Mouse (Mus musculus): Measurements from ENCODE around the gene Pgghg.
A peak's percentile ranks its signal among the peaks of the same experiment; 100 is the strongest.

The Pgghg gene

DNA sequence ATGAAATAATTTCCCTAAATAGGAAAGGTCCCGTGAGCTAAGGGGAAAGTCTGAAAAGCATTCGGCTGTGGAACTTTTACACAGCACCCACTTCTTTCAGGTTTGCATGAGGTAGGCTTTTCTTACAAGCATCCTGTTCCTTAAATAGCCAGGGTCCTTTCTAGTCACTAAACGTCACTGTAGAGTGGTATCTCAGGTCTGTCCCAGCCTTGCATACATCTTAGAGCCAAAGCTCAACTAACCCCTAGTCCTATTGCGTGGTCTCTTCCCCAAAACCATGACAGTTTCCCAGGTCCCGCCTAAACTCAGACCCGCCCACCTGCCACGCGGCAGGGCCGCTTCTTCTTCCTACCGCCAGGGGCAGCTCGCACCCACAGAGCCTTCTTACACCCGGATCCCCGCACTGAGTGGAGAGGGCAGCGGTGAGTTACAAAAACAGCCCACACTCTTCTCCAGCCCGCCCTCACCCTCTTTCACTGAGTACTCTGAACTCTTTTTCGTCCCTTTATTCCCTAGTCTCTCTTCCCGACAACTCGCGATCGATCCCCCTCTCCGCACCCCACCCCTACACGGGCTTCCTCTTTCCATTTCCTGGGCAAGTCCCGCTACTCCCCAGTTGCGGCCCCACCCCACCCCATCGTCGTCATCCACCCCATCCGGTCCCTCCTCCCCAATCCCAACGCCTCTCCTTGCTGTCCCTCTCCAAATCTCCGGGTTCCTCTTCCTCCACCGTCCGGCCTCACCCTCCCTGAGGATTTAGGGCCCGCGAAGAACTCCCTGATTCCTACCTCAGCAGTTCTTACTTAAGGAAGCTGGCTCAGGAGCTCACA is at the start of gene Pgghg:
Pgghg (plus strand) TSS at position 170 of the 830 bp plus-strand sequence.
- peak; percentile 43 for DNase-seq

DNA sequence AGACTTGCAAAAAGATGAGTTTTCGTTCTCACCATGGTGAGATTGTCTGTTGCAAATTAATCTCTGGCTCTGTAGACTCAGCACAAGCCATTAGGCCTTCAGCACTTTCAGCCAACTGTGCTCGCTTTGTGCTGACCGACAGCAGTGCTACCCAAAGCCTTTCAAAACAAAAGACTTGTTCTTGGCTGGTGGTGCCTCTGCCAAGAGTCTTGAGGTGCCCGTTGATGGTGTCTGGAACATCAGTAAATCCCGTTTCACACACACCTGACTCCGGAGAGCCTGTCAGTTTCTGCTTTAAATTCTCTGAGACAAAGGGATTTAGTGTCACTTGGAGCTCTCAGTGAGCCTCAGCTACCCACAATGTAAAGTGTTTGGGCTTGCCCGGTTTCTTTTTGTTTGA is 47.2 kb upstream of the Pgghg start:
- no peak for DNase-seq

DNA sequence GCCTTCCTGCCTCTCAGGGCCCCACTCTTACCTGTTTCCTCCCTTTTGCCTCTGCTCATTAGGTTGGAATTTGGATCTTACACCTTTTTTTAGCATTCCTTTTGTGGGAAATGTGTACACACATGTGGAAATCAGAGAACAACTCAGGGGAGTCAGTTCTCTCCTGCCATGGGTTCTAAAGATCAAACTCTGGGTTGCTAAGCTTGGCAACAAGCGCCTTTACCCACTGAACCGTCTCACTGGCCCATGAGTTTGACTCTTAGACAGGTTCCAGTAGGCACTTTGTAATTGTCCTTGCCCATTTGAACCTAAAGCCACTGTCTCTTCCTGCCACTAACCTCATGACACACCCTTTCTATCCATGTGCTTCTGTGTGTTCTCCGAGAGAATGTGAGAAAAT is 46.6 kb upstream of the Pgghg start:
- no peak for DNase-seq

DNA sequence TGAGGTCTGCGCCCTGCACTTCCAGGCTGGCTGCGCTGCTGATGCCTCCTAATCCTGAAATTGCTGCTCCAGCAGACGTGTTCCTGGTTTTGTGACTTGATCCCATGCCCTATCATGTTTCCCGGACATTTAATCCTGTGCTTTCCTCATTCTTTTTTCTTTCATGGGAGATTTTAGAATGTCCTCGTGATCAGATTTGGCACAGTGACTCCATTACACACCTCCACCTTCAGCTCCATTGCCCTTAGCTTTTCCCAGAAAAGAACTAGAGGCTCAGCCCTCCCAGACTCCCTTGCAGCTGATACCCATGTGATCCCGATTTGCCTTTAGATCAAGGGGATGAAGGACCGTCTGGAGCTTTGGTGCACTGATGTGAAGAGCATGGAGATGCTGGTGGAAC is 43.3 kb upstream of the Pgghg start:
- DNase-seq: no peak

DNA sequence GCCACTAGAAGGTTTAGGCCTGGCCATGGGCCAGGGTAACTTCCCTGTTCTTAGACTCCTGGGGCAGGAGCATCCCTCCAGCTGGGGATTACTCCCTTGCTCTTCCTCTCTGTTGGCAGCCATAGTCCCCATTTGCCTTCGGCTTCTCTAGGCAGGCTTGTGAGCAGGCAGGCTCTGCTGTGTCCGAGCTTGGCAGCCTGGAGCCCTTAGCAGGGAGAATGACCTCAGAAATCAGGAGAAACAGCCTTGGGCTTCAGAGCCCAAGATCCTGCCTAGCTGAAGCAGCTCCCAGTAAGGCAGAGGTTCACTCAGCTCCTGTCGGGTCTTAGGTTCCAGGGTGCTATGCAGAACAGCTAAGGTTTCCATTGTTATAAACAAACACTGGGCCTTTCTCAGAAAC is 42.1 kb upstream of the Pgghg start:
- no peak for DNase-seq

DNA sequence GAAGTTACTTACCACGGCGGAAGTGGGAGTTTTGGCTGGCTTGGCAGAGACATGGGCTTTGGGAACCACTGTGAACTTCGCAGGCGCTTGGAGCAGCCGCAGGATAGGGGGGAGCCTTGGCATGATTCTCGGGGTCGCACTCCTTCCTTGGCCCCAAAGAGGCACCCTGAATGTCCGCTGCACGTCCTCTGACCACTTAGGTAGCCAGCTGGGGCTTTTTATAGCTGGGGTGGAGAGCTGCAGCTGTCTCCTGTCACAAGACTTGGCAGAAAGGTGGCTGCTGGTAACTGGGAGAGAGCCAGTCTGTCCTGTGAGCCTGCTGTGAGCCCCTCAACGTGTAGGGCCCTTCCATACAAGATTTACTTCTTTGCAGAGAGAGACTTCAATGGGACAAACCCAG is 41.0 kb upstream of the Pgghg start, which contains the start of gene Cox8b:
Cox8b (minus strand) TSS at position 227 of the 400 bp plus-strand sequence.
- DNase-seq: no peak

DNA sequence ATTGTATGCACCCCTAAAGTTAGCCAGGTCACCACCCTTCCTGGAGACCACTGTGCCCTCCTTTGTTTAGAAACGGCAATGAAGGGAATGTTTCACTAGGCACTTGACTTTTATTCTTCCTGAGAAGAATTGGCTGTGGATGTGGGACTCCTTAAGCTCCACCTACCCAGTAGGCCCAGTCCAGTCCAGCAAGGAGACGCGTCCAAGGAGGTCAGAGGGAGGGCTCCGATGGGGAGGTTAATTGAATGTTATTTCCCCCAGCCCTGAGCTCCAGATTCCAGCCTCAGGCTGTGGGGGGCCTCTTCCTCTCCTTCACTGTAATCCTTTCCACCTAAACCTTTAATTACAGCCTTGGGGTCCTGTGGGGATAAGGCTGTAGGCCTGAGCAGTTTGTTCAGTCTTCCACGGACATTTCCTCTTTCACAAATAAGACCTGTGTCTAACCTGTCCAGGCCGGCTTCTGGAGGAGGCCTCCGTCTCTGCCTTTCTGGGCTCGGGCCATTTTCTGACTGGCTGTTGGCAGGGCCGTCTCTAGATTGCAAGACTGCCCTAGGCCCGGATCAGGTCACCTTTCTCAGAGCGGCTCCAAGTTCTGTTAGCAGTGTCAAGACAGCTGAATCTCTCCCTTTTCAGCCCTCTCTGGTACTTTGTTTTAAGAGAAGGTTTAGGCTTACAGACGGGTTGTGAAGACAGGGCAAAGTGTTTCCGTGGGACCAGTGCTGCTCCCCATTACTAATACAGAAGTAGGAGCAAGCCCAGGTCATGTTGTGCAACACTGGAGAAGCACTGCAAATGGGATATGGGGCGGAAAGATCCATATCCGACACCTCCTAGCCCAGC is 38.9 kb upstream of the Pgghg start:
- no peak for DNase-seq

DNA sequence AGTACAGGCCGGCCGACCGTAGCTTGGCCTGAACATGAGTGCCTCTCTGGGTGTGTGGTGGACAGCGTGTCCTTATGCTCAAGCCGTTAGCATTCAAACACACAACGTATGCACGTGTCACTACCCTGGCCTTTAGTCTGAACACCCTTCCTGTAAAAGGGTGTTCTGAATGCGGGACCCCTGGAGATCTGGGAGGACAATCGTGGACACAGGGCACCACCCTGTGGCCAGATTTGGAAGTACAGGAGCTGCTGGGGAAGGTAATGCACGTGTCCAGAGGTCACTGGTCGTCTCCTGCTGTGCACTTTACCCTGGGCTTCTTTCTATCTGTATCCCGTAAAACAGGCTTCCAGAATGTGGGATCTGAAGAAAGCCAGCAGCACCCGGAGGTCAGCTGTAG is 38.0 kb upstream of the Pgghg start:
- peak; percentile 65 for DNase-seq

DNA sequence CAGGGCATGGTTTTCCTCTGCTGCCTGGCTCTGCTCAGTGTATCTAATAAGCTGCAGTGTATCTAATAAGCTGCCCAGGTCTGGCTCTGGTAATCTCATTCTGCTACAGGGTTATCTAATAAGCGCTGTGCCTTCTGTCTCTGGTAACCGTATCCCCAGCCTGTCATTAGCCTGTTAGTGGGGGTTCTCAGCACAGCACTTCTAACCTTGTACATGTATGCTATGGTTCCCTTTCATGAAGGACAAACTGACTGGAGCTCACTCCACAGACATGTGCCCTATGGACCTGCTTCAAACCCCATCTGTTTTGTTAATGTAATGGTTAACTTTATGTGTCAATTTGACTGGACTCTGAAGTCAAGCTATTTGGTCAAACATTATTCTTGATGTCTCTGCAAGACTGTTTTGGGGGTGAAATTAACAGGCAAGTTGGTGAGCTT is 35.5 kb upstream of the Pgghg start:
- DNase-seq: no peak

DNA sequence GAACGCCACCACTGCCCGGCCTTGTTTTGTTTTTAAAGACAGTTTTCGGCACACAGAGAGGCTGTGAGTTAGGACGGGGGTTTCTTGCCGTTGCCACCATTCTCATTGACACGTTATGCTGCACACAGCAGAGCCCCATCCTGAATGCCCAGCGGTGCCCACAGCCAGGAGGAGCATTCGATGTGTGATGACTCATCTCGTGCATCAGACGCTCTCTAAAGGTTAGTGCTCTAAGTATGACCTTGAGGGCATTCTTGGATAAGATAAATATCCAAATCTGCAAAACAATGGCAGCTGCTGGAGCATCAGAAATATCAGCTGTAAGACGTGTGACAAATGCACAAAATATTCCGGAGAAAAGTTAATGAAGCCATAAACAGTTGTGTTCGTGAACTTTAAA is 34.1 kb upstream of the Pgghg start:
- no peak for DNase-seq

DNA sequence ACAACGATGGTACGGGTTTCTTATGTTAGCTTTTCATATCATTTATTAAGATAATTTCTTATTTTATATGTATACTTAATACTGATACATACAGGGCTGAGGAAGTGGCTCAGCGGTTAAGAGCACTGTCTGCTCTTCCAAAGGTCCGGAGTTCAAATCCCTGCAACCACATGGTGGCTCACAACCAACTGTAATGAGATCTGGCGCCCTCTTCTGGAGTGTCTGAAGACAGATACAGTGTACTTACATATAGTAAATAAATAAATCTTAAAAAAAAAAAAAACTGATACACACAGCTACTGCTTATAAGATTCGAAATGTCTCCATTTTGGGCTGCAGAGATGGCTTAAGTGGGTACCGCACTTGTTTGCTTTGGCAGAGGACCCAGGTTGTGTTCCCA is 33.5 kb upstream of the Pgghg start:
- DNase-seq: no peak

DNA sequence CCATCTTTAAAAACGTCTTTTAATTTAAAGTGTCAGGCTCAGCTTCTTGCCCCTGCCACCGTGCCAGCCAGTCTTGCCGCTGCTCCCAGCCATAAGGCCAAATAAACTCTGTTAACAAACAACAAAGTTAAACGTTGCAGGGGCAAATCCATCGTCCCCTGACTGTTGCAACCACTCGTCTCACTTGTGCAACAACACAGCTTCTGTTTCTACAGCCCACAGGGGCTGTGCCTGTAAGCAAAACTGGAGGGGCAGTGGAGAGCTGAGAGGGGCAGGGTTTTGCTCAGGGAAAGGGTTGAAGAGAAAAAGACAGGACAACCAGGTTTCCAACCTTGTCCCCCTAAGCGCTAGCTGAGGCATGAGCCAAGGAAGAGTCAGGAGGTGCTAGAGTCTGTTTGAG is 33.0 kb upstream of the Pgghg start:
- no peak for DNase-seq

DNA sequence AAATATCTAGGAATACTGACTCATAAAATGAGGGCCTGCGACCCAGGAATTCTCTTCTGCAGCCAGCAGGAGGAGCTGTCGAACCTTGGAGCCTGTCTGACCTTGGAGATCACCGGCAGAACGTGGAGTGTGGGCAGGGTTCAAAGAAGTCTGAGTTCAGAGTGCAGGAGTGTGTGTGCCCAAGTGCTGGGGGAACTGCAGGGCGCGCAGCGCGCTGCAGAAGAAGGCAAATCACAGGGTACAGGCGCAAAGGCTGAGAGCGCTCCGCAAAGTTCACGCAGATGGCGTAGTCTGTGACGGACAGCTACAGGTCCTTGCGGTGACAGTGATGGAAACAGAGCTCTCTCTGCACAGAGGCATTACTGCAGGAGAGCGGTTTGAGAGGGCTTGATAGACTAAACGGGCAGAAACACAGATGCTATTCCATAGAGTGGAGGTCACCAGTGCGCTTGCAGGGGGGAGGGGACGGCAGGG is 32.5 kb upstream of the Pgghg start:
- DNase-seq: peak; percentile 53

DNA sequence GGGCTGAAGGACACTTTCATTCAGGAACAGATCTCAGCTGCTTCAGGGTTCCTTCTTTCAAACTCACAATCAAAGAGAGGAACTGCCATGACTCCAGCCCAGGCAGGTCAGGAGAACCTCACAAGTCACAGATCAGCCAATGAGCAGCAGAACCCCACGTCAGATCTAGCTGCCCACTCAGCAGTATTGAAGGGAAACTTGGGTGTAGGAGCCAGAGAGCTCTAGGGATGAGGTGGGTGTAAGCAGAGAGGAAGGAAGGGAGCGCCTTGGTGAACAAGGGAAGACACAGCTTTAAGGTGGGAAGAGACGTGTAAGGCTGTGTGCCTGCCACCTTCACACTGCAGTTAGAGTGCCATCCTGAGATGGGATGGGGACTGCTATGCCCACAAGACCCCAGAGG is 28.9 kb upstream of the Pgghg start:
- no peak for DNase-seq

DNA sequence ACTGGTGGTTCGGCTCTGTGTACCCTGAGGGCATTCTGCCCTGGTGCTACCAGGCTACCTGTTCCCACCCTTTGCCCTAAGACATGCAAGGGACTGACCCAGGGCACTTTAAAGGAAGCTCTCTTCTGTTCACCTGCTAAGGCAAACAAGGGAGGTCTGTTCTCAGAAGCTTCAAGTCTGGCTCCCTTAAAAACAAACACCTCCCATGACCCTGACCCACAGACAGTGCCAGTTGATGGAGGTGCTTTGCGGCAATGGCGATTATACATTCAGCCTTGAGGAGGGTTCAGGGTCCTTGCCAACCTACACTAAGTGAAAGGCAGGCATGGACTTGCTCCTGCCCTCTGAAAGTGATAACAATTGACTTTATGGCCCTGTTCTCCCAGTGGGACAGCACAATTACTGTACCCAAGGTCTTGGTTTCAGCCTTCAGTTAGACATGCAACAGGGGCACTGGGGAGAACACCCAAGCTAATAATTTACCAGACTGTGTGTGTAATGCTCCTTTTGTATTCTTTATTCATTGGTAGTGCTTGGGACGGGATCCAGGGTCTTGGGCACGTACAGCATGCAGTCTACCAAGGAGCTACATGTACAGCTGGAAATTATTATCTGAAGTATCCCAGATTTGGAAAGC is 28.2 kb upstream of the Pgghg start:
- DNase-seq: no peak

DNA sequence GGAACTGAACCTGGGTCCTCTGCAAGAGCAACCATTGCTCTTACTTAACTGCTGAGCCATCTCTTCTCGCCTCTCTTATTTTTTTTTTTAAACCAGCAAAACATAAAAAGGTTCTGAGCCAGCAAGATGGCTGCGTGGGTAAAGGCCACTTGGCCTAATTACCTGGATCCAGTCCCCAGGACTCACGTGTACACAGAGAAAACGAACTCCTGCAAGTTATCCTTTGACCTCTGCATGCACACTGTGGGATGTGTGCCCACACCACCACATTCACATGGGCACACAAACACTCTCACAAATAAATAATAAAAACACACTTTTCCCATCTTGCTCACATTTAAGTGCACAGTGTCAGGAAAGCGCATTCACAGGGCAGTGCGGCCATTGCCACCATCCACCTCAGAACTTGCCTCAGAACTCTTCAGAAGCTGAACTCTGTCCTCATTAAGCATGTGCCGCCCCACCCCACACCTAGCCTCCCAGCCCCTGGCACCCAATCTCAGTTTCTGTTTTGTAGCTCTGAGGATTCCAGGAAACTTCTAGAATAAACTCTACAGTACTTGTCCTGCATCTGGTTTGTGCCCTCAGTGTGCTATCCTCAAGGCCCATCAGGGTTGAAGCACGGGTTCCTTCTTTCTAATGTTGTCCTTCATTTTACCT is 27.0 kb upstream of the Pgghg start:
- DNase-seq: no peak

DNA sequence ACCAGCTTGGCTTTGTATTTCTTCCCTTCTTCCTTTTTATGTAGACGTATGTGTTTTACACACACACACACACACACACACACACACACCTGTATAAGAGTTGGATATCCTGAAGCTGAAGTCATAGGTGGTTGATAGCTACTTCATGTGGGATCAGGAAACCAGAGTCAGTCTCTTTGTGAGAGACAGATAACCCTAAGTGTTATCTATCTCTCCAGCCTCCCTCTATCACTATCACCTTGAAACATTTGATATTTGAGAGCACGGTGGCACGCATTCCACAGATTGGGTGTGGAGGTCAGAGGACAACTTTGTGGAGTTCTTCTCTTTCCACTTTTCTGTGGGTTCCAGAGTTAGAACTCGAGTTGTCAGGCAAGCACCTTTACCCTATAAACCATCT is 21.3 kb upstream of the Pgghg start:
- DNase-seq: no peak

DNA sequence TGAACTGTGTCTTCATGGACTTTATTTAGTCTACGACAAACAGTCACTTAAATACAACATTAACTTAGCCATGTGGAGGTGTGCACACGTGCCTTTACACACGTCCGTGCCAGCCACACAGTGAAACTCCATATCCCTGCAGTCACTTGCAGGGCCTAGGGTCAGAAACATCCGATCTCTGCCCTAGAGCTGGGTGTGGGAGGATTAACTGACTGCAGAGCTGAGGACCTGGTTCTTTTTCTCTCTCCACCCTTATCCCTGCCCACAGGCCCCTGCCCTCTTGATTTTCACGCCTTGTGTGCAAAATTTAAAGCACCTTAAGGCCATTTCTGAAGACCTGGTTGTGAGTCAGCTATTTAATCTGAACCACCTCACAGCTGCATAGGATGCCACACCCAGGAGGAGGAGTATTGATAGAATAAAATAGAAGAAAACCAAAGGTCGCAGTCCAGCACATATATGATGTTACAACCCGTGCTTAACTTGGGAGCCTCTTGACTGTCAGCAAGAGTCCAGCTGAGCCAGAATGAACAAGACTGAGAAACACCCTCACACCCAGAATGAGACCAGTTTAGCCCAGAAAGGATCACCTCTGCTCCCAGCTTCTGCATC is 20.7 kb upstream of the Pgghg start, which contains the start of gene Nlrp6:
Nlrp6 (plus strand) TSS at position 485 of the 612 bp plus-strand sequence.
- DNase-seq: no peak

DNA sequence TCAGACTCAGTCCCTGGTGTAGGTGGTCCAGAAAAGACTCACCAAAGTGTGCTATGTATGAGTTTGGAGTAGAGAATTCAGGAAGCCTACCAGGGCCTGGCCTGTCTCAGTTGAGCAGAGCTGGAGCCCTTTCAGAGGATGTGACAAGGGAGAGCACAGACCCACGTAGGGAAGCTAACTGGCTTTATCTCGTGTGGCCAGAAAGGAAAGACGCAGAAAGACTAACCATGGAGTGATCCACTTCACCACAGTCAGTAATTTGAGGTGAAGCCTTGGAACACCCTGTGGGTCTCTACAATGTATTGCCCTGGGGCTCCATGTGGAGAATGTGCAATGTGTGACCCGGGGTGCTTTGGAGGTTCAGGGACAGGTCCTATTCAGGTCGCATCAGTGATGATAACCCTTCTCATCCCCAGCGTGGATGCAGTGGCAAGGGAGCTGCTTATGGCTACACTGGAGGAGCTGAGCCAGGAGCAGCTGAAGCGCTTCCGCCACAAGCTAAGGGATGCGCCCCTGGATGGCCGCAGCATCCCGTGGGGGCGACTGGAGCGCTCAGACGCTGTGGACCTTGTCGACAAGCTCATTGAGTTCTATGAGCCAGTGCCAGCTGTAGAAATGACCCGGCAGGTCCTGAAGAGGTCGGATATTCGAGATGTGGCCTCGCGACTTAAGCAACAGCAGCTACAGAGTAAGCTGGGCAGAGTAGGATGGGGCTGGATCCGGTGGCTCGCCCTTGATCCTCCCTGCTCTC is 19.8 kb upstream of the Pgghg start:
- DNase-seq: no peak

DNA sequence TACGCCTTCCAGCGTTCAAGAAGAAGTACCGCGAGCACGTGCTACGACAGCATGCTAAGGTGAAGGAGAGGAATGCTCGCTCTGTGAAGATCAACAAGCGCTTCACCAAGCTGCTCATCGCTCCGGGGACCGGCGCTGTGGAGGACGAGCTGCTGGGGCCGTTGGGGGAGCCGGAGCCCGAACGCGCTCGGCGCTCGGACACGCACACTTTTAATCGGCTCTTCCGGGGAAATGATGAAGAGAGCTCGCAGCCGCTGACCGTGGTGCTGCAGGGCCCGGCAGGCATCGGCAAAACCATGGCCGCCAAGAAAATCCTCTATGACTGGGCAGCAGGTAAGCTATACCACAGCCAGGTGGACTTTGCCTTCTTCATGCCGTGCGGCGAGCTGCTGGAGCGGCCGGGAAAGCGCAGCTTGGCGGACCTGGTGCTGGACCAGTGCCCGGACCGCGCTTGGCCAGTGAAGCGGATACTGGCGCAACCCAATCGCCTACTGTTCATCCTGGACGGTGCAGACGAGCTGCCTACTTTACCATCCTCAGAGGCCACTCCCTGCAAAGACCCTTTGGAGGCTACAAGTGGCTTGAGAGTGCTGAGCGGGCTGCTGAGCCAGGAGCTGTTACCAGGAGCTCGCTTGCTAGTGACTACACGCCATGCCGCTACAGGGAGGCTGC is 18.7 kb upstream of the Pgghg start:
- peak; percentile 85 for DNase-seq
